13 mouse cellular contexts compared by ENCODE assay signal in genomic region chr16:82431811-82432210, GRCm38 (mm10).
DNase-seq lines count a peak whose midpoint lies in the region; ATAC-seq and TF ChIP-seq lines count a peak whose summit lies in the region.
"Had no signal": no experiment of that assay in that cellular context is flagged by ENCODE, and none has a peak within 500 bp of the region (broad histone marks: within the 10 kb centered on the region; RNA-seq: fewer than 3 reads in every experiment).

No protein-coding gene starts in this region.

- TF ChIP-seq CTCF in left cerebral cortex, adult 2 months (IDR thresholded peaks at IDR 0.05) = no peak
- no peak for TF ChIP-seq CTCF in kidney, adult 2 months (conservative IDR thresholded peaks at IDR 0.05; ENCODE audit: insufficient read depth, insufficient read length, low read depth, low read length)

- no peaks in the 10 kb centered on the region for H3K4me1 ChIP-seq in limb, embryonic 14.5 days (ENCODE audit: control insufficient read depth, insufficient read depth, low read length)
- no peaks in the 10 kb centered on the region for H3K4me1 ChIP-seq in limb, embryonic 10.5 days
- H3K4me1 ChIP-seq in kidney, embryonic 14.5 days (ENCODE audit: control insufficient read depth, insufficient read depth, low read length) = no peaks in the 10 kb centered on the region
- no peaks in the 10 kb centered on the region for H3K4me1 ChIP-seq in kidney, adult 2 months (ENCODE audit: control insufficient read depth, insufficient read depth, low read length)
- H3K4me1 ChIP-seq: limb, embryonic 12.5 days; midbrain, embryonic 12.5 days had no signal

- DNase-seq in limb, embryonic 14.5 days (ENCODE audit: low spot score) = peak; percentile 12
- no peak for DNase-seq in limb, embryonic 10.5 days (ENCODE audit: low spot score)
- peak; percentile 4 to 8 for DNase-seq in frontal cortex, postnatal 14 days (ENCODE audit: low spot score in 2 of 2)
- peak; percentile 11 to 35 for DNase-seq in left cerebral cortex, adult 2 months (ENCODE audit: extremely low spot score in 1 of 2, low spot score in 2 of 2)
- peak; percentile 92 for DNase-seq in telencephalon, adult 2 months (ENCODE audit: low read depth, low spot score)
- DNase-seq in kidney, adult 2 months = no peak
- DNase-seq: cerebellum, adult 11 months; cerebellum, postnatal 36 days; lung, postnatal 36 days had no signal

- WGBS in limb, embryonic 14.5 days = 78% methylated on average over 1 of the region's 1 CpGs
- WGBS in limb, embryonic 10.5 days = 91% methylated on average over 1 of the region's 1 CpGs
- 91% methylated on average over 1 of the region's 1 CpGs for WGBS in kidney, embryonic 14.5 days
- WGBS in kidney, adult 2 months = 89% methylated on average over 1 of the region's 1 CpGs

- no peak for ATAC-seq in limb, embryonic 14.5 days (ENCODE audit: low FRiP score, low read depth)
- ATAC-seq in kidney, embryonic 14.5 days (ENCODE audit: low FRiP score, low TSS enrichment) = no peak
- ATAC-seq: activated CD4-positive, CD25-positive, alpha-beta regulatory T cell, adult 4 months had no signal

- intact Hi-C loops in left cerebral cortex, adult 2 months (cut with DNase I) = loop anchor here (5.0 to 10.0 kb wide), 6 partner anchors 130 to 1935 kb away; no protein-coding TSS in a partner anchor

- H3K9ac ChIP-seq in limb, embryonic 14.5 days (ENCODE audit: low read depth, low read length, severe bottlenecking) = no peak overlapping the region
- no peak overlapping the region for H3K9ac ChIP-seq in kidney, embryonic 14.5 days (ENCODE audit: low read depth, low read length)
- H3K9ac ChIP-seq: limb, embryonic 12.5 days; midbrain, embryonic 12.5 days had no signal

- H3K36me3 ChIP-seq in limb, embryonic 14.5 days (ENCODE audit: control insufficient read depth, insufficient read depth, low read length) = no peaks in the 10 kb centered on the region
- H3K36me3 ChIP-seq in limb, embryonic 10.5 days = no peaks in the 10 kb centered on the region
- no peaks in the 10 kb centered on the region for H3K36me3 ChIP-seq in kidney, embryonic 14.5 days (ENCODE audit: control insufficient read depth, insufficient read depth, low read length)
- no peaks in the 10 kb centered on the region for H3K36me3 ChIP-seq in kidney, adult 2 months (ENCODE audit: control insufficient read depth, insufficient read depth, low read length)
- H3K36me3 ChIP-seq: limb, embryonic 12.5 days; midbrain, embryonic 12.5 days had no signal

- no peak overlapping the region for H3K4me3 ChIP-seq in limb, embryonic 14.5 days (replicated peaks; ENCODE audit: low read length)
- no peak overlapping the region for H3K4me3 ChIP-seq in limb, embryonic 10.5 days
- no peak overlapping the region for H3K4me3 ChIP-seq in left cerebral cortex, adult 2 months
- H3K4me3 ChIP-seq in kidney, embryonic 14.5 days (ENCODE audit: low read length) = no peak overlapping the region
- H3K4me3 ChIP-seq in kidney, adult 2 months (ENCODE audit: insufficient read depth, low read depth, low read length) = no peak overlapping the region
- H3K4me3 ChIP-seq: limb, embryonic 12.5 days; midbrain, embryonic 12.5 days had no signal

- no peaks in the 10 kb centered on the region for H3K9me3 ChIP-seq in limb, embryonic 14.5 days (ENCODE audit: control insufficient read depth, low read length)
- no peaks in the 10 kb centered on the region for H3K9me3 ChIP-seq in limb, embryonic 10.5 days (replicated peaks)
- no peaks in the 10 kb centered on the region for H3K9me3 ChIP-seq in kidney, embryonic 14.5 days (ENCODE audit: control insufficient read depth, low read length)
- H3K9me3 ChIP-seq: limb, embryonic 12.5 days; midbrain, embryonic 12.5 days had no signal

- no peak overlapping the region for H3K4me2 ChIP-seq in limb, embryonic 14.5 days (replicated peaks; ENCODE audit: low read depth, low read length, severe bottlenecking)
- no peak overlapping the region for H3K4me2 ChIP-seq in kidney, embryonic 14.5 days (replicated peaks; ENCODE audit: low read depth, low read length)
- H3K4me2 ChIP-seq: limb, embryonic 12.5 days; midbrain, embryonic 12.5 days had no signal

- no peaks in the 10 kb centered on the region for H3K27me3 ChIP-seq in limb, embryonic 14.5 days (ENCODE audit: control insufficient read depth, insufficient read depth, low read length)
- no peaks in the 10 kb centered on the region for H3K27me3 ChIP-seq in limb, embryonic 10.5 days (ENCODE audit: low read depth, poor library complexity, severe bottlenecking)
- H3K27me3 ChIP-seq in kidney, embryonic 14.5 days (ENCODE audit: control insufficient read depth, insufficient read depth, low read length) = no peaks in the 10 kb centered on the region
- H3K27me3 ChIP-seq in kidney, adult 2 months (replicated peaks; ENCODE audit: control insufficient read depth, insufficient read depth, low read length) = no peaks in the 10 kb centered on the region
- H3K27me3 ChIP-seq: limb, embryonic 12.5 days; midbrain, embryonic 12.5 days had no signal

- no peak for TF ChIP-seq POLR2A in limb, embryonic 14.5 days (IDR thresholded peaks at IDR 0.05; ENCODE audit: borderline replicate concordance, extremely low read depth, insufficient read depth, insufficient read length)
- TF ChIP-seq POLR2A in kidney, adult 2 months (IDR thresholded peaks at IDR 0.05; ENCODE audit: low read depth, low read length) = no peak

- H3K27ac ChIP-seq in limb, embryonic 14.5 days (replicated peaks; ENCODE audit: low read depth, low read length) = no peak overlapping the region
- H3K27ac ChIP-seq in limb, embryonic 10.5 days = no peak overlapping the region
- no peak overlapping the region; the same call in 1 of the 2 replicates for H3K27ac ChIP-seq in left cerebral cortex, adult 2 months
- no peak overlapping the region for H3K27ac ChIP-seq in kidney, embryonic 14.5 days (ENCODE audit: low read depth, low read length)
- H3K27ac ChIP-seq in kidney, adult 2 months (ENCODE audit: insufficient read depth, low read depth, low read length) = no peak overlapping the region
- H3K27ac ChIP-seq: limb, embryonic 12.5 days; midbrain, embryonic 12.5 days had no signal

Comparison
In these comparisons a context has a peak if more than half of its experiments do, and no peak if none do; other contexts are left out.
1. DNase-seq: peak in limb, embryonic 14.5 days (single experiment), frontal cortex, postnatal 14 days (2 of 2), left cerebral cortex, adult 2 months (2 of 2) and telencephalon, adult 2 months (single experiment); none in limb, embryonic 10.5 days (single experiment) and kidney, adult 2 months (single experiment).